Mouse (Mus musculus) liver, postnatal 0 days (tissue): ENCODE measurements around the gene Tmem191c. TPM values are rescaled to one million over a fixed set of nuclear protein-coding genes. Genes with fewer than 3 reads are reported as not detected.

Experiments used
- ATAC-seq: fragments of 200-750 bp; cut with Nextera tagmentation; 2 replicates; pipeline ENCODE4 v1.8.0; 2017; ENCODE audit warnings: mild to moderate bottlenecking, moderate library complexity
- DNase-seq: peaks from one replicate; pipeline ENCODE4 v3.0.0-alpha.2; 2016
- H3K27ac ChIP-seq: fragments of 300-500 bp; sonication (generic); 2 replicates; pipeline ENCODE4 v1.5.1; 2014; ENCODE audit warnings: antibody characterized with exemption, moderate library complexity, mild to moderate bottlenecking, low read depth
- H3K27me3 ChIP-seq: fragments of 300-500 bp; sonication (generic); 2 replicates; pipeline ENCODE4 v1.6.1; 2014; ENCODE audit warnings: low read length, control low read depth, mixed read lengths; ENCODE audit not compliant: insufficient read depth
- H3K36me3 ChIP-seq: fragments of 300-500 bp; sonication (generic); replicated peaks from 2 replicates; pipeline ENCODE4 v1.6.1; 2014; ENCODE audit warnings: mild to moderate bottlenecking, control low read depth, low read length, moderate library complexity, mixed read lengths; ENCODE audit not compliant: insufficient read depth
- H3K4me1 ChIP-seq: fragments of 300-500 bp; sonication (generic); 2 replicates; pipeline ENCODE4 v1.6.1; 2014; ENCODE audit warnings: antibody characterized with exemption, mild to moderate bottlenecking, control low read depth; ENCODE audit not compliant: insufficient read depth
- H3K4me2 ChIP-seq: fragments of 300-500 bp; sonication (generic); 2 replicates; pipeline ENCODE4 v1.6.1; 2014; ENCODE audit warnings: low read depth, mild to moderate bottlenecking, low read length, moderate library complexity, mixed read lengths
- H3K4me3 ChIP-seq: fragments of 300-500 bp; sonication (generic); 2 replicates; pipeline ENCODE4 v1.5.1; 2014; ENCODE audit warnings: low read depth, low read length
- H3K9ac ChIP-seq: fragments of 300-500 bp; sonication (generic); replicated peaks from 2 replicates; pipeline ENCODE4 v1.6.1; 2014; ENCODE audit warnings: mild to moderate bottlenecking, moderate library complexity
- H3K9me3 ChIP-seq: fragments of 300-500 bp; sonication (generic); 2 replicates; pipeline ENCODE4 v1.6.1; 2016; ENCODE audit warnings: mild to moderate bottlenecking, control low read depth, low read length, mixed read lengths
- CTCF ChIP-seq: sonication (generic); IDR thresholded peaks from 2 replicates; pipeline ENCODE4 v1.5.1; 2016; ENCODE audit warnings: antibody characterized with exemption, low read depth
- EP300 ChIP-seq: IDR thresholded peaks from 2 replicates; pipeline ENCODE4 v1.6.1; 2016; ENCODE audit warnings: antibody characterized with exemption, low read depth, mild to moderate bottlenecking
- WGBS: fragments of 180-500 bp; shearing (Covaris S2); extraction: QIAGEN DNeasy Blood & Tissue Kit; methylation state at CpG from one replicate; pipeline ENCODE4 v1.1.7; 2014; ENCODE audit not compliant: insufficient replicate concordance; 5-methylcytosine and 5-hydroxymethylcytosine counted together
- polyA plus RNA-seq: library from polyadenylated mRNA; unstranded; fragments of >200 nt; fragmentation: Nextera tagmentation; extraction: Ambion mirVana; gene quantifications from 2 replicates; pipeline ENCODE4 v1.2.1, GENCODE M21; 2015

Tmem191c gene
- polyA plus RNA-seq, 1 experiment from 2014 or later = 2.7 TPM

- no peak overlapping the region for H3K9ac ChIP-seq
Measured at GRCm38 (mm10) chr16:17234916-17235665, 40.8 kb upstream of the Tmem191c start.

GRCm38 (mm10) chr16:17237634-17238033, 38.2 kb upstream of the Tmem191c start:
- no peak overlapping the region for H3K27ac ChIP-seq
- WGBS = 39% methylated on average over 3 of the region's 3 CpGs
- H3K4me1 ChIP-seq = peaks cover 54% of the 10 kb centered on the region

More at GRCm38 (mm10) chr16:17234916-17235665, 40.8 kb upstream of the Tmem191c start:
- no peaks in the 10 kb centered on the region for H3K9me3 ChIP-seq
- no peak for ATAC-seq
- peak overlapping the region; percentile 98 for H3K4me2 ChIP-seq
- DNase-seq = no peak
- TF ChIP-seq EP300 (no peak), CTCF (no peak)
- H3K27ac ChIP-seq = peak overlapping the region; percentile 83; the same call in 1 of the 2 replicates
- no peaks in the 10 kb centered on the region for H3K27me3 ChIP-seq
- peak overlapping the region; percentile 97; the same call in 1 of the 2 replicates for H3K4me3 ChIP-seq
- no peaks in the 10 kb centered on the region for H3K36me3 ChIP-seq
- H3K4me1 ChIP-seq = peaks cover 51% of the 10 kb centered on the region
- WGBS = 33% methylated on average over 9 of the region's 9 CpGs

GRCm38 (mm10) chr16:17239409-17239808, 36.5 kb upstream of the Tmem191c start:
- H3K36me3 ChIP-seq = no peaks in the 10 kb centered on the region
- no peaks in the 10 kb centered on the region for H3K27me3 ChIP-seq
- no peaks in the 10 kb centered on the region for H3K9me3 ChIP-seq
- DNase-seq = no peak
- no peak overlapping the region for H3K4me2 ChIP-seq
- no peak for ATAC-seq
- no peak for TF ChIP-seq EP300
- no peak for TF ChIP-seq CTCF
- H3K9ac ChIP-seq = no peak overlapping the region
- H3K27ac ChIP-seq = no peak overlapping the region
- H3K4me3 ChIP-seq = no peak overlapping the region
- peaks cover 56% of the 10 kb centered on the region for H3K4me1 ChIP-seq
- 85% methylated on average over 2 of the region's 2 CpGs for WGBS

More at GRCm38 (mm10) chr16:17237634-17238033, 38.2 kb upstream of the Tmem191c start:
- no peak overlapping the region for H3K9ac ChIP-seq
- no peak overlapping the region for H3K4me3 ChIP-seq
- no peaks in the 10 kb centered on the region for H3K27me3 ChIP-seq
- no peaks in the 10 kb centered on the region for H3K9me3 ChIP-seq
- DNase-seq (no peak), ATAC-seq (peak; percentile 11; the same call in 1 of the 2 replicates)
- TF ChIP-seq EP300 = peak; percentile 91
- no peak for TF ChIP-seq CTCF
- H3K4me2 ChIP-seq = no peak overlapping the region
- no peaks in the 10 kb centered on the region for H3K36me3 ChIP-seq

- peak overlapping the region; percentile 5; the same call in 1 of the 2 replicates for H3K27ac ChIP-seq
- H3K4me2 ChIP-seq = no peak overlapping the region
- H3K4me3 ChIP-seq = no peak overlapping the region
- no peaks in the 10 kb centered on the region for H3K9me3 ChIP-seq
- WGBS = 26% methylated on average over 1 of the region's 1 CpGs
- peaks cover 32% of the 10 kb centered on the region for H3K4me1 ChIP-seq
- no peaks in the 10 kb centered on the region for H3K36me3 ChIP-seq
- ATAC-seq (peak; percentile 65), DNase-seq (no peak)
- TF ChIP-seq CTCF (no peak), EP300 (no peak)
- H3K9ac ChIP-seq = no peak overlapping the region
- H3K27me3 ChIP-seq = no peaks in the 10 kb centered on the region
Measured at GRCm38 (mm10) chr16:17243731-17244130, 32.1 kb upstream of the Tmem191c start.

- Histone ChIP-seq H3K9me3 (no peaks in the 10 kb centered on the region), H3K4me3 (no peak overlapping the region), H3K4me1 (peaks cover 28% of the 10 kb centered on the region), H3K4me2 (no peak overlapping the region), H3K27me3 (no peaks in the 10 kb centered on the region), H3K27ac (no peak overlapping the region), H3K9ac (no peak overlapping the region), H3K36me3 (no peaks in the 10 kb centered on the region)
- WGBS = 72% methylated on average over 1 of the region's 1 CpGs
- TF ChIP-seq EP300 = no peak
- TF ChIP-seq CTCF = no peak
- DNase-seq (no peak), ATAC-seq (no peak)
Measured at GRCm38 (mm10) chr16:17244996-17245395, 30.9 kb upstream of the Tmem191c start.

GRCm38 (mm10) chr16:17247727-17248126, 28.1 kb upstream of the Tmem191c start:
- peaks cover 40% of the 10 kb centered on the region for H3K4me1 ChIP-seq
- no peak overlapping the region for H3K4me3 ChIP-seq
- TF ChIP-seq CTCF (no peak), EP300 (no peak)
- ATAC-seq (no peak), DNase-seq (peak; percentile 51)
- no peaks in the 10 kb centered on the region for H3K9me3 ChIP-seq
- H3K27ac ChIP-seq = no peak overlapping the region
- H3K36me3 ChIP-seq = no peaks in the 10 kb centered on the region
- H3K4me2 ChIP-seq = no peak overlapping the region
- WGBS = 53% methylated on average over 4 of the region's 4 CpGs
- no peak overlapping the region for H3K9ac ChIP-seq
- no peaks in the 10 kb centered on the region for H3K27me3 ChIP-seq
